Mouse (Mus musculus): ENCODE data around the gene Dlx4. TPM values are rescaled to one million over a fixed set of nuclear protein-coding genes. Genes with fewer than 3 reads are reported as not detected.

Gene Dlx4
- polyA plus RNA-seq (2012; ENCODE audit: low replicate concordance): not detected in 2 replicates

DNA sequence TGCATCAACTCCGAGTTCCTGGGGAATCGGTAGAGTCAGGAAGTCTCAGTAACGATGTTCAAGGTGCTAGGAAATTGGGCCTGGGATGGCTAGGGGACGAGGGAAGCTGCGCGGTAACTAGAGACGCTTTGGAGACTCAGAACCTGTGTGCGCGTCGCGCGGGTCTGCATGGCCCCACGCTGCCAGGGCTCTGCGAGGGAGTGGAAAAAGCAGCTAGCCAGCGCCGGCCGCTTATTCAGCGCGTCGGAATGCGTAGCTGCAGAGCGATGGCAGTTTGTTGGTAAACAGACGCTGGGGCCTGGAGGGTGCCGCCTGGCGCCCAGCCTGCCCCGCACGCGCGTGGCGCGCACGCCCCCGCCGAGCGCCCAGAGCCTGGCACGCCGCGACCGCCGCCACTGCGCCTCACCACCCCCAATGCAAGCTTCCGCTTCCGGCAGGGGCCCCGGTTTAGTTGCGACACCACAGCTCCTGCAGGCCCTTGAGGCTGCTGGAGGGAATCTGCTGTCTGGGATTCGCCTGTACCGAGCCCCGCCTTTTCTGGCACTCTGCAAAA lies at the start of gene Dlx4:
Gene Dlx4, minus strand, starts transcription at position 413 of the 553 bp plus-strand sequence.

DNA sequence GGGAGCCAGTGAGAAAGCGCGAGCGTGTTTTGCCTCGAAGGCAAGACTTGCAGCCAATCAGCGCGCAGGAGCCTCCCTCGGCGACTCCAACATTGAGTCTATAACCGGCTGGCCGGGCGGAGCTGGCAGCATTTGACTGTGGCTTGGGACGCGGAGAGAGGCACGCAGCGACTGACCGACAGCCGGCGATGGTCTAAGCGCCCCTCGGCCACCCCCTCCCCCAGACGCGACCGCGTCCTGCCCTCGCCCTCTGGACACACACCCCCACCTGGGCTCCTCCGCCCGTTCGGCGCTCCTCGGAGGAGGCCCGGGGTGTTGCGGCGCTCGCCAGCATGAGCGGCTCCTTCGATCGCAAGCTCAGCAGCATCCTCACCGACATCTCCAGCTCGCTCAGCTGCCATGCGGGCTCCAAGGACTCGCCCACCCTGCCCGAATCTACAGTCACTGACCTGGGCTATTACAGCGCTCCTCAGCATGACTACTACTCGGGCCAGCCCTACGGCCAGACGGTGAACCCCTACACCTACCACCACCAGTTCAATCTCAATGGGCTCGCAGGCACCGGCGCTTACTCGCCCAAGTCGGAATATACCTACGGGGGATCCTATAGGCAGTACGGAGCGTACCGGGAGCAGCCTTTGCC lies 26.0 kb downstream of the Dlx4 start, which contains the start of gene Dlx3:
Gene Dlx3, plus strand, starts transcription at position 130 of the 643 bp plus-strand sequence.

Other genes with a start within 250 kb of the Dlx4 start
- gene Col1a1, start 210.0 kb downstream of the Dlx4 start, polyA plus RNA-seq (2012; ENCODE audit: low replicate concordance): 0.81 and 0.82 TPM in 2 replicates
- not detected in 2 replicates for gene Hils1, start 178.7 kb downstream of the Dlx4 start, polyA plus RNA-seq (2012; ENCODE audit: low replicate concordance)
- gene Sgca, start 169.9 kb downstream of the Dlx4 start, polyA plus RNA-seq (2012; ENCODE audit: low replicate concordance): not detected in 2 replicates
- 224 and 401 TPM in 2 replicates for gene Ppp1r9b, start 155.2 kb downstream of the Dlx4 start, polyA plus RNA-seq (2012; ENCODE audit: low replicate concordance)
- 14.1 and 40.7 TPM in 2 replicates for gene Samd14, start 136.4 kb downstream of the Dlx4 start, polyA plus RNA-seq (2012; ENCODE audit: low replicate concordance)
- gene Pdk2, start 104.9 kb downstream of the Dlx4 start, polyA plus RNA-seq (2012; ENCODE audit: low replicate concordance): 15.5 and 21.2 TPM in 2 replicates
- gene Itga3, start 69.5 kb downstream of the Dlx4 start, polyA plus RNA-seq (2012; ENCODE audit: low replicate concordance): 2.9 and 3.7 TPM in 2 replicates
- 0.11 TPM in 1 of 2 replicates, not detected in the other for gene Dlx3, start 26.1 kb downstream of the Dlx4 start, polyA plus RNA-seq (2012; ENCODE audit: low replicate concordance)
- gene Tac4, start 115.3 kb upstream of the Dlx4 start, polyA plus RNA-seq (2012; ENCODE audit: low replicate concordance): 0.18 TPM in 1 of 2 replicates, not detected in the other
- gene Kat7, start 164.0 kb upstream of the Dlx4 start, polyA plus RNA-seq (2012; ENCODE audit: low replicate concordance): 17.9 and 24.9 TPM in 2 replicates
- gene Fam117a, start 190.8 kb upstream of the Dlx4 start, polyA plus RNA-seq (2012; ENCODE audit: low replicate concordance): 199 and 242 TPM in 2 replicates
- 6.9 and 7.6 TPM in 2 replicates for gene Slc35b1, start 238.4 kb upstream of the Dlx4 start, polyA plus RNA-seq (2012; ENCODE audit: low replicate concordance)